Mouse (Mus musculus): ENCODE measurements around the gene Slc35c2. TPM values are rescaled to one million over a fixed set of nuclear protein-coding genes. Genes with fewer than 3 reads are reported as not detected.

Gene Slc35c2
- 10 to 100 TPM; 39.2 to 59.8 TPM for polyA plus RNA-seq (2017; shearing (Covaris generic))

DNA sequence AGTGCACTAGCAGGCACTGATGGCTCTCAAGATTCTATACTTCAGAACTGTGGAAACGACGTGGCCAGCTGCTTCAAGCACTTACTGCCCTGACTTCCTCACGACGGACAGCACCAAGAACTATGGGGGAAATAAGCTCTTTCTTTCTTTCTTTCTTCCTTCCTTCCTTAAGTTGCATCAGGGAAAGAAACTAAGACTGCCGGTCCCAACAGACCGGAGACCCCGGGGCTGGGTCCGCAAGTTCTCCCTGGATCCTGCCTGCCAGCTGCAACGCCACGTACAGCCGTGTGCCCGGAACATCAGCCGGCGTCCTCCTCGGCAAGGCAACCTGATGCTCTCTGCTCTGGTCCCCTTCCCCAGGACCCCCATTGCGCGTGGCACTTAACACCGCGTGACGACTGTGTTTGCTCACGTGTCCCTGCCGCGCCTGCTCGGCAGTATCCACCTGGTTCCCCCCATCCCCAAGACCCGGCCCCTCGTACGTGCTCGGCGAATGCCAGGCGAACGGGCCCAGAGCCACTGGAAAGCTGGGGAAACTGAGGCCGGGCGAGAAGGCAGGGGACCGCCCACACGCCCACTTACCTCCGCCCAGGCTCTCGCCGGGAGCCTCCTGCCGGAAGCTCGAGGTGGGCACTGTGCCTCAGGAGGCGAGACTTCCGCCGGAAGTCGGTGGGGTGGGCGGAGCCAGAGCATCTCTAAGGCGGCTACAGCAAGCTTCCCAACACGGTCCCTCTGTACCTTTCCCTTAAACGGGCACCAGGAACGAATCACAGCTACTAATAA lies at the start of gene Slc35c2:
Gene Slc35c2, minus strand, starts transcription at position 668 of the 783 bp plus-strand sequence.
- ATAC-seq = peak; percentile 88

DNA sequence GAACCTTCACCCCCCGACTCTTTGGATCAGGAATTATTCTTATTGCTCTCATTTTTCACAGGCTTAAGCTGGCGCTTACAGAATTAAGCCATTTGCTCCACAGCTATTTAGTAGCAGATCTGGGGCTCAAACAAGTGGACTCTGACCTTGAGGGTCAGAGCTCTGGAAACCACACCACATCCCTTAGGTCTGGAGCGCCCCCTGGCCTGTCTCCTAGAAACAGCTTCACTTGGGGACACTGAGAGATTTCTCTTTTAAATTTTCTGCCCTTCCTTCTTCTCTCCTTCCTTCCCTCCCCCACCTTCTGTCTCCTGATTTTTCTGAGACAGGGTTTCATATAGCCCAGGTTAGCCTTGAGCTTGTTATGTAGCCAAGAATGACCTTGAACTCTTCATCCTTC lies 49.5 kb upstream of the Slc35c2 start:
- no peak for ATAC-seq

DNA sequence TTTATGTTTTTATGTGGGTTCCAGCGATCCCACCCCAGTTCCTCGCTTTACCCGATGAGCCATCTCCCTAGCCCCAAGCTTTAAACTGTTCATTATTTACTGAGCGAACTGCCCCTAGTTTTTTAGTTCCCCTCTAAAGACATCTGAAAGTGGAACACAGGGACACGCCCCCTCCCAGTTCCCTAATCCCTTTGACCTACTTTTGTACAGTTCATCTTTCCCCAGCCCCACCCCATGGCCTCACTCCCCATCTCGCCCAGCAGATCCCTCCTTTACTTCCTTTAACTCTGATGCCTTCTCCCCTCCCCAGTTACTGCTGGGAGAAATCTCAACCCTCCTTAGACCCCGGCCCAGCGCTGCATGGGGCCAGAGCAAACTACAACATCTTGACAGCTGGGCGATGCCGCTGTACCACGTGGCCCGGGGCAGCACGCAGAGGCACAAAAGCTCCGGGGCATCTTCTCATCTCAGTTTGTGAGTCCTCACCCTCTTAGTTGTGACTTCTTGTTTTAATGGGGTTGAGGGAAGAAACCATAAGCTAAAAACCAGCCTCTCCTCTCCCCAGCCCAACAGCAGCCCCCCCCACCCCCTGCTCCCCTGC lies 45.0 kb upstream of the Slc35c2 start:
- no peak for ATAC-seq

DNA sequence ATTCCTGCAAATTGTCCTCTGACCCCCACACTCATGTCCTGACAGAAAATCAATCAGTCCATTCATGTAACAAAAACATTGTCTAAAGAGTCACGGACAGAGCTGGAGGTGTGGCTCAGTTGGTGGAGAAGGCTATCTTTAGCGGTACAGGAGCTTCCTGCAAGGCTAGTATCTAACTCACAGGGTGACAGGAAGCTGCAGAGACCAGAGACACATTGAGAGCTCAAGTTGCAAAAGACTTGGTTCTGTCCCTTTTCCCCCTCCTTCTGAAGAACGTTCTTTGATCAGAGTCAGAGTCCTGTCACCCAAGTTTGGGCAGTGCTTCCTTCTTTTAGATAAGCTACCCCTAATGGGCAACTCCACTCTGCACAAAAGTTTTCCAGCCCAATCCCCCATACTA lies 42.0 kb upstream of the Slc35c2 start:
- ATAC-seq = no peak

DNA sequence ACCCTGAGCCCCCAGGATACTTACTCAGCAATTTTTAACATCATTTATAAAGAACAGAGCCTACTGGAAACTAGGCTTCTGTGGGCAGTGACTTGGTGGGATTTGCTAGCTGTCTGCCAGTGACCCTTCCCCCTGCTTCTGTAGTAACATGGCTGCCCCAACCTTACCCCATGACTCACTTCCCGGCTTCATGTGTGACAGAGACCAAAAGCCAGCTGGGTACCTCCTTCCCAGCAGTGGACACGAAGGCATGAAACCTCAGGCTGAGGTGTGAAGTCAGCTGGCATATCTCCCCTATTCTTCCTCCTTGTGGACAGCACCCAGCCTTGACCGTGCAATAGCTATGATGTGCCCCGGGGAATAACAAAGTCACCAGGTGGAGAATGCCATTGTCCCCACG lies 41.1 kb upstream of the Slc35c2 start:
- ATAC-seq = no peak

DNA sequence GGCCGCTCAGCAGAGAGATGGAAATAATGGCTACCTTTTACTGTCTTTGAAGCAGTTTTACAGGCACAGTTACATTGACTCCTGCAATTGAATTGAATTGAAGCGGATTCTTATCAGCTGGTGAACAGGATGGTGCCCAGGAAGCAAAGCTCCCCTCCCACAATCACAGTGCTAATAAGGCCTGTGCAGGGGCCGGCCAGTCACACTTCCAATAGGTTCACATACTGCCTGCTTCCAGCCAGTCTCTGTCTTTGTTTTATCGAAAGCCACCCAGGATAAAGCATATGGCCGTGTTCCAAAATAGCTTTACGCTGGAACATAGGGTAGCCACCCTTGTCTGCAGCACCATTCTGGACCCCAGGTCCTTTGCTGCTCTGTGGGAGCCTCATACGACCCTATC lies 39.7 kb upstream of the Slc35c2 start:
- no peak for ATAC-seq

DNA sequence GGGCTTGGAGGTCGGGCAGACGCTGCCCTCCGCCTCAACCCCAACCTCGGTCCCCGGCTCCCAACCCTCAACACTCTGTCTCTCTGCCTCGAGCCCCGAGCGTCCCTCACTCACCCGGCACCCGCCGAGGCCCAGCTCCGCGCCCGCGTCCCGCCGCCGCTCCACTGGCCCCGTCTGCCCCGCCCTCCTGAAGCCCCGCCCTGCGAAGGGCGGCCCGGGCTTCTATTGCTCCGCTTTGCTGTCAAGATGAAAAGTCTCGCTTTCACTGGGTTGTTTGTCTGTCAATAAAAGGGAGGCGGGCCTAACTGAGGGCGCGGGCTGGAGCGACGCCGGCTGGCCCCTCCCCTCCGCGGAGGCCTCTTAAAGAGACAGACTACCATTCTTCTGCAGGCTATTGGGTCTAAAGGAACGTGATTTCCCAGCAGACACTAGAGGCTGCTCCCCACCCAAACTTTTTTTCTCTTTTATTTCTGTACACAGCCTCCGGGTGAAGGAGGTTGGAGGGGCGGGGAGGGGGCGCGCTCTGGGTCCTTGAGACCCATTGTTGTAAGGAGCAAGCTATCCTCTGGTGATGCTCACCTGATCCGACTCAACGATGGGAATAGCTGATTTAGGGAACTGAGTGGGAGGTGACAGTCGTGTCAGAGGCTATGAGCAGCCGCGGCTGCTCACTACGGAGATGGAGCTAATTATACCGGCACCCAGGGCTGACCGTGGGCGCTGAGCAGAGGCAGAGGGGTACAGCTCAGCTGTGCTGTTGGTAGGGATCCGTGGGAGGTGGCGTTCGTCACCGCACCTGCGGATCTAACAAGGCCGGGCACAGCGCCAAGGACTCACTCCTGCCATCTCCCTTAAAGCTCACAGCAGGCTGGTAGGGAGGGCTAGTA lies 38.9 kb upstream of the Slc35c2 start, which contains the start of gene Elmo2:
Gene Elmo2, minus strand, starts transcription at position 176 of the 887 bp plus-strand sequence.
- peak; percentile 98 for ATAC-seq

DNA sequence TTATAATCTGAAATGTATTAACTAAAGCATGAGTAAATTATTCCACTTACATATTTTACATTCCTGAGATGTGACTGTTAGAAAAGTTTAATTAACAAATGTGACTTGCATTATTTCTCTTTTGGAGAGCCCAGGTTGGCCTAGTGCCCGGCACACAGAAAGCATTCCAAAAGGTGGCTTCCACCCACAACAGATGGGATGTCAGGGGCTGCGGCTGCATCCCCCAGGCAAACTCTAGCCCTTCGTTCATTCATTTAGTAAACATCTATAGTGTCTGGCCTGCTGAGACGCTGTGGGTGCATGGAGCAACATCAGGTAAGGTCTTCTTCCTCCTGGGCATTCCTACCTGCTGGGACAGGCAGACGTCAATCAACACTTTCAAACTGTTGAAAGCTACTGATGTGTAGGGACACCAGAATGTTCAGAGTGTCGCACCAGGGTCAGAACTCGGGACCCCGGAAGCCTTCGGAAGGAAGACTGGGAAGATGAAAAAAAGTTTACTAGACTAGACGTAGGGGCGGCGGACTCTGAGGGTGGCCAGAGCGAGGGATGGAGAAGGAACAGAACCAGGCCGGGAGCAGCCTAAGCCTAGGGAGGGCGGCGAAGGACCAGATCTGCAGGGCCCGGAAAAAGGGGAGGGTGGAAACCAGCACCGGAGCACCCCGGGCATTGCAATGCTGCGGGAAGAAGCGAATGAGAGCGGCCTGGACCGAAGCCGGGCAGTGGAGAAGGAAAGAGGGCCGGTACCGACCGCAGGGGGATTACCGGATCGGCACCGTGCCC lies 38.0 kb upstream of the Slc35c2 start:
- peak; percentile 0 for ATAC-seq

DNA sequence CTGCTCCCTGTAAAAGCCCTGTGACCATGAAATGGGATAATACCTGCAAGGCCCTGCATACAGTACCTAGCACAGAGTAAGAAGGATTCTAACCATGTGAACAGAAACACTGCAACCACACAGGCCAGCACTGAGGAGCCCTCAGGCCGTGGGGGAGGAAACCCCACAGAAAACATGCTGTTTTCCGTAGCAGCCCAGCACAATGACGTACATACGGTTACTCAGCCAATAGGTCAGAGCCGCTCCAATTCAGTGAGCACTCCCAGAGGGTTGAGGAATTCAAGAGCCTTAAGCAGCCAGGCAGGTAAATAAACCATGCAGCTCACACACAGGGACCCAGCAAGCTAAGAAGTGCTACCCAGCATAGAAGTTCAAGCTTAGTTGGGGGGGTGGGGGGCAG lies 36.3 kb upstream of the Slc35c2 start:
- no peak for ATAC-seq

DNA sequence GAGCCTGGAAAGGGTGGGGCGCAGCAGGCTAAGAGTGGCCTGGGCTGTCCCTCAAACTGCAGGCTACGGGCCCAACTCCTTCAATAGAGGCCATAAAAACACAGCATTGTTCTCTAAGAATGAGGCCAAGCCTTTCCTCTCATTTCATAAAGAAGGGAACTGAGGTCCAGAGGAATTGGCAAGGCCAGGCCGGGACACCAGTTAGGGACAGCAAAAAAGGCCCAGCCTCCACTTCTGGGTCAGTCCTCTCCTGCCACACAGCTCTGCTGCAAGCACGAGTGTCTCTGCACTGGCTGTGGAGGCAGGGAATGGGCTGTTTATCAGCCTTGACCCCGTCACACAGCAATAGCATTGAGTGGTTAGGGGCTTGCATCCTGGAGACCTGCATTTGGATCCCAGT lies 35.8 kb upstream of the Slc35c2 start:
- no peak for ATAC-seq

DNA sequence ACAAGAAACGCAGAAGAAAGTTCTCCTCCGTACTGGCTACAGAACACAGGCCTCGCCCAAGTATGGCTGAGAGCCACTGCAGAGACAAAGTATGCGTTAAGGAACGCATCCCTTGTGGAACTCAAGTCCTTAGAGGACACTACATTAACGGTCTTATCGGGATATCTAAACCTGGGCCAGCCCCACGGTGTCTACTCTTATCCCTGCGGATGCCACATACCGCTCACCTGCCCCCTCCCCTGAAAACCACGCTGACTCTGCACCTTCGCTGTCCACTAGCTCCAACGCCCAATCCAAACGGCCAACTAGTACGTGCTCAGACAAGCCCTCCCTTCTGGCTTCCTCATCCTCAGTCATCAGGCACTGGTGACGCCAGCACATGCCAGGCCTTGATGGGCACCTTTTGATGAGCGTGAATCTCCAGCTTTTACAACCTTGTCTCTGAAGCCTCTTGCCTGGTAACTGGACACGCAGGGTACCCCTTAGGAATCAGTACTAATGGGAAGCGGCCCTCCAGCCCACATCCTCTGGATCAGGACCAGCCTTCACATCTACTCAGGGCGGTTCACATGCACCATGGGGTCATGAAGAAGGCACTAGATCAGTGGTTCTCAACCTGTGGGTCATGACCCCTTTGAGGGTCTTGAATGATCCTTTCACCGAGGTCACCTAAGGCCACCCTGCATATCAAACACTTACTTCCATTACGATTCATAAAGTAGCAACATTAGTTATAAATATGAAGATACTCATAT lies 34.5 kb upstream of the Slc35c2 start:
- no peak for ATAC-seq

DNA sequence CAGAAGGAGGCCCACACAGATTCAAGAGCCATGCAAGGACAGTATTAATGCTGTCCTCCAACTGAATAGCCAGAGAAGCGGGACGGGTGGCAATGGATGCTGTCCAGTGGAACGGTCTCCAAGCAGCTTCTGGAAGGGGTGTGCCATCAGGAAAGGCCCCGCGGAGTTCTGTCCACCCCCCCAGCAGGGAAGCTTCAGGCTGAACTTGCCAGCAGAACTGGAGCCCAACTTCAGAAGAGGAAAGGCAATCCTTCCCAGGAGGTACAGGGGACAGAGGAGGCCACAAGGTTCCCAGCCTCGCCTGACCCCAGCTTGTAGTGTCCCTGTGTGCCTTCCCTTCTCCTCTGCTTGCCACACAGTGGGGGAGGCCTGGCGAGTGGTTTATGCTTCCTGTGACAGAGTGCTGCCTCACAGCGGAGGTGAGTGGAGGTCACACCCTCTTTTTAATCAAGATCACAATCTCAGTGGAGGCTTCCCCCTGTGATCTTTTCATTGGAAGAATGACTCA lies 33.8 kb upstream of the Slc35c2 start:
- ATAC-seq = peak; percentile 28

DNA sequence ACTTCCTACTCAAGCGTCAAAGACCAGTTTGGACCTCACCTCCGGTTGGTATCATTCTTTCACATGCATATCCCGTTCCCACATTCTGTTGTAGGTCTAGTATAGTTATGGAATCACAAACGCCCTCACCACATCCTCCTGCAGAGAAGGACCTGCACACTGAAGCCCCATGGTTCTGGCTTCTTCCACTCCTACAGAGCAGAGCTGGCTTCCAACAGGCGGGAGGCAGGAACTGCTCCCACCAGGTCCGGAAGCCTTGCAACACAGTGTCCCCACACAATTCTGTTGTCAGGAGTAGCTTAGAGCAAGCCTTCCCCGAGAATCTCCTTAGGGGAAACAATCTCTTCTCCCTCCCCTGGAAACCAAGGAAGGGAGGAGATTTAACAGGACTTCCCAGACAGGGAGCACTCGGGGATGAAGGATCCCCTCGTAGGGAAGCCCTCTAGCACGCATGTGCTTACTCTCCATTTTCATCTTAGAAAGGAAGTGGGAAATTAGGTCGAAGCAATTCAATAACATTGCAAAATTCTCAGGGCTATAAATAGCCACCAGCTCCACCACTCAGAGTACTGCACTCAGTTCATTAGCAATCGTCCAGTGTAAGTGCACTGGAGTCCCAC lies 33.0 kb upstream of the Slc35c2 start:
- no peak for ATAC-seq

DNA sequence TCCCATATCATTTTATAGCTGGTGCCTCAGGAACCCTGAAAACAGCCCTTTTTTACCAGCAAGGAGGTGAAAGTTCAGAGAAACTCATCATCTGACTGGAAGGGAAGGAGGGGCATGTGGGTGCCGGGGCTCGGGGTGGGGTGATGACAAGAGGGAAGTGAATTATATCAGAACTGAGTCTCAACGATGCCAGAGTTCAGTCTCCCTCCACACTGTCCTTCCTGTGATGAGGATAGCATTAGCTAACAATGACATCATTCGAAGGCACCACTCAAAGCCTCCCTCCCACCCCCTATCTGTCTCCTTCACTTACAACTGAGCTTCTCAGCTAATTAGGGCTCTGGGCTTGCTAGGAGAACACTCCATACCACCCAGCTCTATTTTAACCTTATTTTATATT lies 31.8 kb upstream of the Slc35c2 start:
- no peak for ATAC-seq

DNA sequence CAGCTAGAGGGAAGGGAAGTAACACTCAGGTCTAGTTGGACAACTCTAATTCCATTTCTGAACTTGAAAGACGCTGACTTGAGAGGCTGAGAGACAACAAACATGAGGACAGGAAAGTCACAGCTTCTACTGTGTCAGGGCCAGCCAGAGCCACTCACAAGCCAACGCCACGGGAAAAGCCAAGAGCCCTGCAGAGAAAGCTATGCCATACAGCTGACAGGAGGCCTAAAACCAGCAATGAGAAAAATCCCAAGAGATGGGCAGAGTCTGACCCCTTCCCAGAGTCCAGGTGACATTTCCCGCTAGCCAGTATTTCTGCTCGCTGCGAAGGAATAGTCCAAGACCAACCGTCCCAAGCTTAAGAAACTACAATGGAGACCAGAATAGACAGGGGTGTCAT lies 31.3 kb upstream of the Slc35c2 start:
- no peak for ATAC-seq

DNA sequence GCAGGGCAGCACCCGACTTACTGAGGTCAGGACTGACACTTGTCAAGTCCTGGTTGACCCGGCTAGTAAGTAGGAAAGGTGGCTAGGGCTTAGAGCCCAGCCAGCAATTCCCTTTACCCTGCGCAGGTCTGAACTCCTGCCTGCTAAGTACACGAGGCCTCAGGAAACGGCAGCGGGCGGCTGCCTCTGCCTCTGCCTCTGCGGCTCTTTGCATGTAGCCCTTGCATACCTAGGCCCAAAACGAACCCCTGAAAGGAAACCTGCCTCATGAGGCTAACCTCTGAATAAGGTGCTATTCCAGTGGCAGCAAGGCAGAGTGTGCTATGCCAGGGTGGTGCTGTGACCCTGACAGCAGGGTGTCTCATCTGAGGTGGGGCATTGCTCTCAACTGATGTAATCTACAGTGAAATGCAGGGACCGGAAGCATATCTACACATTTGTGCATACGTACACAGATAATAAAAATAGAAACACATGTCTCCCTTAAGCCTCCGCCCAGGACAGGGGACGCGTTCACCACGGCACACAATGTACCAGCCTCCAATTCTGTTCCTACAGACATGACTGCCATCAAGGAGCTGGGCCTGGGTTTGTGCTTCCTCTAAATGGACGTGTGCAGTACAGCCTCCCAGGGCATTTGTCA lies 30.1 kb upstream of the Slc35c2 start:
- ATAC-seq = no peak

DNA sequence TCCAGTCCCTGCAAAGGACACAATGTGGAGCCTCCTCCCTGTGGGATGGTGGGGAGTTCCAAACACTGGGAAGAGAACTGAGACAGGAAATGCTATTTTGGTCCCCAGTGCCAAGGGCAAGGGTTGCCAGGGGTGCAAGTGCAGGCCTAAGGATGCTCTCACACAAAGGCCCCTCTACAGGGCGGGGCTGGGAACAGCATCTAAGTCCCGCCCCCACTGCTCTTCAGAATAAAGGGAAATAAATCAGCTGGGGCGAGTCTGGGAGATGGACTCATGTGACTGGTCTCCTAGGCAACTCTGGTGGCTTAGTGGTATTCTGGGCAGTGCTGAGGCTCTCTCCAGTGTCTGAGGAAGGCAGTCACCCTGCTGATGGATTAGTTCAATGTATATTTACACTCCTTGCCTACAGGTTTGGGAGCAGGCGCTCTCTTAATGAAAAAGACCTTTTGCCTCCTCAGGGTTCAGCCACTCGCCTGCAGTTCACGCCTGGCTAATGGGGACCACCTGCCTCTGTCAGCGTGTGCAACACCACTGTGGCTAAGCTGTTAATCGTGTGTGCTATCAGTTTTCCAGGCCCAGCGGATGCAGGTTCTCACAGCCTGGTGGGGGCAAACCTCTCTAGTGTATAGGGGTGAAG lies 29.3 kb upstream of the Slc35c2 start:
- no peak for ATAC-seq

DNA sequence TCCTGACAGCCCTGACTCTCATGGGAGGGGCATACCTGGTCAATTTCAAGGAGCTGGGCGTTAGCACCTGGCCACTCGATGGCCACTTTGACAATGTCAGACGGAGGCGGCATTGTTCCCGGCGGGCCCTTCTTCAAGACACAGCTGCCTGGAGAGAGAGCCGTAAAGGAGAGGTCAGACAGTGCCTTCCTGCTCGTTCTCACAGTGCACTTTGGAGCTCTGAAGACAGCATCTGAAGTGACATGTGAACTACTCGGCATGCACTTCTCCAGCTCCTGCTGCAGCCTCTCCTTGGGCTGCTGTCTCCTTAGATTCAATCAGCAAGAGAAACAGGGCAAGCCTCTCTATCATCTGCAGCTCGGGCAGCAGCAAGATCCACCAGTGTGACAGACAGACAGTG lies 28.5 kb upstream of the Slc35c2 start:
- ATAC-seq = no peak

DNA sequence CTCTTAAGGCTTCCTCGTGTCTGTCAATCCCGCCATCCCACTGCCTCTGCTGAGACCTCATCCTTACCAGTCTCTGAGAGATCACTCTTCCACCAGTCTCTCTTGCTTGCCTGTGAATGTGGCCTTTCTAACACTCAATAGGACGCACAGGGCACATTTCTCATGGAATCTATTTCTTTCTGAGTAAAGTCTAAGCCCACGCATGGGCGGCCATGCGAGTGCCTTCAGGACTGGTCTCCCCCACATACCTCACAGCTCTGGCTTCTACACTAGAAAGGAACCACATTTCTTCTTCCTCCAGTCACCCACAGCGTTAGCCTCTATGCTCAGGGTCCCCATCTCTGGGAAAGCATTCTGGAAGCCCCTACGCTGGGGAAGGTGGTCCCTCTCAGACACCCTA lies 26.5 kb upstream of the Slc35c2 start:
- ATAC-seq = no peak

DNA sequence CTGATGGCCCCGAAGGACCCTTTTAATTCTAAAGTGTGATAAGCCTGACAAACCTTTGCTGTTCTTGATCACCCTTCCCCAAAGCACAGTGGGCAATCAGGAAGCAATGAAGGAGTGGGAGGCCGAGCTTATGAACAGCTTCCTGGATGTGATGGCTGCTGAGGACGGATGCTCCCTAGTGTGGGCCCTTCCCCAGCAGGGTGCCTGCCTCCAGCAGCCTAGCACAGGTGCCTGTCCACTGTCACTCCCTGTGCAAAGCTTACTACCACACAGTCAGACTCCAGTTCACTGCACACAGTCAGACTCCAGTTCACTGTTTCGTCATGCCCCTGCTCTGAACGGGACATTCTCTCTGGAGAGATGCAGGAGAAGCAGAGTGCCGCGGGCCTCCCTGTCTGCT lies 24.7 kb upstream of the Slc35c2 start:
- ATAC-seq = no peak

Data from CD4-positive, CD25-positive, alpha-beta regulatory T cell, adult 4 months (primary cell).